Mouse (Mus musculus) testis, adult 2 months (tissue): Measurements from ENCODE around the gene Arhgef2. TPM values are rescaled to one million over a fixed set of nuclear protein-coding genes. Genes with fewer than 3 reads are reported as not detected.
A peak's percentile ranks its signal among the peaks of the same experiment; 100 is the strongest.

ENCODE experiments used
- H3K27ac ChIP-seq: fragments of 200-500 bp; 2 replicates; pipeline ENCODE4 v1.5.1; 2012; ENCODE audit warnings: low read depth, low read length; ENCODE audit not compliant: control insufficient read depth, insufficient read depth
- H3K27me3 ChIP-seq: fragments of 200-500 bp; 2 replicates; pipeline ENCODE4 v1.6.1; 2012; ENCODE audit warnings: mild to moderate bottlenecking, low read length, moderate library complexity; ENCODE audit not compliant: control insufficient read depth, insufficient read depth
- H3K36me3 ChIP-seq: fragments of 200-500 bp; 2 replicates; pipeline ENCODE4 v1.6.1; 2012; ENCODE audit warnings: mild to moderate bottlenecking, low read length; ENCODE audit not compliant: control insufficient read depth, insufficient read depth
- H3K4me1 ChIP-seq: fragments of 200-500 bp; 2 replicates; pipeline ENCODE4 v1.6.1; 2012; ENCODE audit warnings: low read length; ENCODE audit not compliant: control insufficient read depth, insufficient read depth
- H3K4me3 ChIP-seq: fragments of 200-500 bp; 2 replicates; pipeline ENCODE4 v1.5.1; 2012; ENCODE audit warnings: low read depth, mild to moderate bottlenecking, low read length, moderate library complexity, mixed read lengths; ENCODE audit not compliant: control insufficient read depth
- CTCF ChIP-seq: fragments of 200-500 bp; IDR thresholded peaks from 2 replicates; pipeline ENCODE4 v1.5.1; 2012; ENCODE audit warnings: low read depth, mild to moderate bottlenecking, inconsistent platforms, low read length, moderate library complexity; ENCODE audit not compliant: control insufficient read depth, insufficient read depth, insufficient replicate concordance
- POLR2A ChIP-seq: fragments of 200-500 bp; IDR thresholded peaks from 2 replicates; pipeline ENCODE4 v1.6.1; 2012; ENCODE audit warnings: low read depth, mild to moderate bottlenecking, inconsistent platforms, low read length, moderate library complexity; ENCODE audit not compliant: control insufficient read depth
- polyA plus RNA-seq: library from polyadenylated mRNA; depleted of rRNA; stranded (reverse); fragments of >200 nt; gene quantifications from 2 replicates; pipeline ENCODE4 v1.2.3, GENCODE M21; 2012

Arhgef2 gene
- polyA plus RNA-seq, 1 experiment, result 512 TPM

GRCm38 (mm10) chr3:88604863-88605262 lies 903 bp upstream of the Arhgef2 start:
- Histone ChIP-seq H3K27ac (0 out of 2 replicates have a peak overlapping the region, but pooled peaks have one; percentile 26), H3K4me3 (peak overlapping the region; percentile 75), H3K4me1 (no peaks in the 10 kb centered on the region; the same call in 1 of the 2 replicates), H3K27me3 (no peaks in the 10 kb centered on the region), H3K36me3 (no peaks in the 10 kb centered on the region)
- TF ChIP-seq CTCF, result no peak
- no peak for TF ChIP-seq POLR2A

GRCm38 (mm10) chr3:88607065-88607757 lies 1.4 kb downstream of the Arhgef2 start:
- Histone ChIP-seq H3K27ac (peak overlapping the region; percentile 71), H3K27me3 (no peaks in the 10 kb centered on the region), H3K4me1 (no peaks in the 10 kb centered on the region; the same call in 1 of the 2 replicates), H3K36me3 (no peaks in the 10 kb centered on the region), H3K4me3 (peak overlapping the region; percentile 80)
- peak; percentile 68; the same call in 1 of the 2 replicates for TF ChIP-seq POLR2A
- peak; percentile 97 for TF ChIP-seq CTCF

- no peaks in the 10 kb centered on the region for H3K27me3 ChIP-seq
- H3K4me3 ChIP-seq, result peak overlapping the region; percentile 80
- TF ChIP-seq CTCF (no peak), POLR2A (no peak)
- peak overlapping the region; percentile 71 for H3K27ac ChIP-seq
- H3K4me1 ChIP-seq, result no peaks in the 10 kb centered on the region; the same call in 1 of the 2 replicates
- H3K36me3 ChIP-seq, result no peaks in the 10 kb centered on the region
Measured at GRCm38 (mm10) chr3:88607758-88608138, 2.0 kb downstream of the Arhgef2 start.

- Histone ChIP-seq H3K4me1 (no peaks in the 10 kb centered on the region; the same call in 1 of the 2 replicates), H3K4me3 (peak overlapping the region; percentile 80)
Measured at GRCm38 (mm10) chr3:88609066-88609465, 3.3 kb downstream of the Arhgef2 start.

GRCm38 (mm10) chr3:88614418-88614817 lies 8.7 kb downstream of the Arhgef2 start:
- H3K27me3 ChIP-seq, result no peaks in the 10 kb centered on the region
- no peak overlapping the region for H3K27ac ChIP-seq

More at GRCm38 (mm10) chr3:88609066-88609465, 3.3 kb downstream of the Arhgef2 start:
- no peak for TF ChIP-seq CTCF
- no peak for TF ChIP-seq POLR2A
- no peak overlapping the region for H3K27ac ChIP-seq
- H3K36me3 ChIP-seq, result no peaks in the 10 kb centered on the region
- H3K27me3 ChIP-seq, result no peaks in the 10 kb centered on the region

GRCm38 (mm10) chr3:88615117-88615516 lies 9.4 kb downstream of the Arhgef2 start:
- Histone ChIP-seq H3K4me1 (peaks cover 5% of the 10 kb centered on the region), H3K27me3 (no peaks in the 10 kb centered on the region), H3K36me3 (no peaks in the 10 kb centered on the region), H3K4me3 (no peak overlapping the region), H3K27ac (no peak overlapping the region)
- no peak for TF ChIP-seq CTCF
- no peak for TF ChIP-seq POLR2A

More at GRCm38 (mm10) chr3:88614418-88614817, 8.7 kb downstream of the Arhgef2 start:
- H3K36me3 ChIP-seq, result no peaks in the 10 kb centered on the region
- TF ChIP-seq CTCF, result no peak
- no peak for TF ChIP-seq POLR2A
- H3K4me1 ChIP-seq, result peaks cover 5% of the 10 kb centered on the region
- no peak overlapping the region for H3K4me3 ChIP-seq

- Histone ChIP-seq H3K27me3 (no peaks in the 10 kb centered on the region), H3K27ac (no peak overlapping the region; the same call in 1 of the 2 replicates), H3K36me3 (no peaks in the 10 kb centered on the region), H3K4me1 (peaks cover 7% of the 10 kb centered on the region), H3K4me3 (peak overlapping the region; percentile 18; the same call in 1 of the 2 replicates)
- no peak for TF ChIP-seq POLR2A
- TF ChIP-seq CTCF, result no peak
Measured at GRCm38 (mm10) chr3:88615902-88616391, 10.2 kb downstream of the Arhgef2 start.

- H3K4me1 ChIP-seq, result peaks cover 7% of the 10 kb centered on the region
- TF ChIP-seq CTCF (no peak), POLR2A (no peak)
- no peak overlapping the region for H3K4me3 ChIP-seq
- no peak overlapping the region for H3K27ac ChIP-seq
- H3K36me3 ChIP-seq, result no peaks in the 10 kb centered on the region
- no peaks in the 10 kb centered on the region for H3K27me3 ChIP-seq
Measured at GRCm38 (mm10) chr3:88616951-88617500, 11.3 kb downstream of the Arhgef2 start.
